Mouse (Mus musculus): ENCODE measurements around the gene Fcer2a. TPM values are rescaled to one million over a fixed set of nuclear protein-coding genes. Genes with fewer than 3 reads are reported as not detected.

Gene Fcer2a
- not detected in 2 replicates for polyA plus RNA-seq (2011; ENCODE audit: insufficient read depth, insufficient read length, low read depth, missing spikeins)

DNA sequence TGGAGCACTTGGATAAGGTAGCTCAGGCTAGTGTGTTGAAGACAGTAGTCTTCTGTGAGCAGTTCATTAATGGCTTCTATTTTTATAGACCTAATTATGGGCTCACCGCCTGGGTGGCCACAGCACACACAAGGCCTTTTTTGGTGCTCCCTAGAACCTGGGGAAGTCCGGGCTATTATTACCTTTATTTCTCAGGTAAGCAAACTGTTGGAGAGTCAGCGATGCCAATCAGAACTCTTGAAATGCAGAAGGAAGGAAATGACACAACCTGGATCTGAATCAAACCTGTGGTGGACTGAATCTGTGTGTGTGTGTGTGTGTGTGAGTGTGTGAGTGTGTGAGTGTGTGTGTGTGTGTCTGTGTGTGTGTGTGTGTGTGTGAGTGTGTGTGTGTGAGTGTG is at the start of gene Fcer2a:
Gene Fcer2a (minus strand): TSS at position 55 of the 400 bp plus-strand sequence.
- Histone ChIP-seq H3K36me3 (ENCODE audit: control insufficient read depth, insufficient read depth, low read length, poor library complexity, severe bottlenecking) (no peaks in the 10 kb centered on the region), H3K4me3 (ENCODE audit: low read depth, low read length) (no peak within 1 kb of the TSS), H3K9ac (ENCODE audit: low read depth, poor library complexity, severe bottlenecking) (no peak within 1 kb of the TSS), H3K27ac (ENCODE audit: insufficient read depth, low read length) (no peak within 1 kb of the TSS), H3K27me3 (ENCODE audit: control insufficient read depth, insufficient read depth, low read length, poor library complexity, severe bottlenecking) (no peaks in the 10 kb centered on the region), H3K9me3 (replicated peaks; ENCODE audit: control insufficient read depth, insufficient read depth, low read length, poor library complexity, severe bottlenecking) (no peaks in the 10 kb centered on the region), H3K4me1 (ENCODE audit: control insufficient read depth, insufficient read depth, low read length) (no peaks in the 10 kb centered on the region)
- no peak for TF ChIP-seq CTCF (IDR thresholded peaks at IDR 0.05; ENCODE audit: low read depth, low read length)
- TF ChIP-seq POLR2A (IDR thresholded peaks at IDR 0.05; ENCODE audit: insufficient read depth, low read length) = no peak

GRCm38 (mm10) chr8:3736947-3737346 is 43.0 kb upstream of the Fcer2a start:
- no peaks in the 10 kb centered on the region for H3K27me3 ChIP-seq (ENCODE audit: control insufficient read depth, insufficient read depth, low read length, poor library complexity, severe bottlenecking)
- H3K4me3 ChIP-seq (ENCODE audit: low read depth, low read length) = no peak overlapping the region
- no peak for TF ChIP-seq POLR2A (IDR thresholded peaks at IDR 0.05; ENCODE audit: insufficient read depth, low read length)
- no peak overlapping the region for H3K27ac ChIP-seq (ENCODE audit: insufficient read depth, low read length)
- no peak overlapping the region for H3K9ac ChIP-seq (ENCODE audit: low read depth, poor library complexity, severe bottlenecking)
- no peaks in the 10 kb centered on the region for H3K4me1 ChIP-seq (ENCODE audit: control insufficient read depth, insufficient read depth, low read length)
- no peaks in the 10 kb centered on the region for H3K36me3 ChIP-seq (ENCODE audit: control insufficient read depth, insufficient read depth, low read length, poor library complexity, severe bottlenecking)
- no peaks in the 10 kb centered on the region for H3K9me3 ChIP-seq (replicated peaks; ENCODE audit: control insufficient read depth, insufficient read depth, low read length, poor library complexity, severe bottlenecking)

DNA sequence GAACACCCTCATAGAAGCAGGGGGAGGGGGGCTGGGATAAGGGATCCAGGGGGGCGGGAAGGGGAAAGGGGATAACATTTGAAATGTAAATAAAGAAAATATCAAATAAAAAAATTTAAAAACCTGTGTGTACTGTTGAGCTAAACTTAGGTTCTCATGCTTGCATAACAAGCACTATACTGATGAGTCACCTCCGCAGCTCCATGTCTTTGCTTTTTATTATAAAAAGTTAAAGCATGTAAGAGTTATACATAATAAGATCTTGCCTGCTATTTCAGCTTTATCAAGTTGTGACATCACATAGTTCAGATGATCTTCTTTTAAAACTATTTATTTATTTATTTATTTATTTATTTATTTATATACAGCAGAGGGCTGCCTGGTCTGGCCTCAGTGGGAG is 41.6 kb upstream of the Fcer2a start:
- no peaks in the 10 kb centered on the region for H3K4me1 ChIP-seq (ENCODE audit: control insufficient read depth, insufficient read depth, low read length)
- H3K36me3 ChIP-seq (ENCODE audit: control insufficient read depth, insufficient read depth, low read length, poor library complexity, severe bottlenecking) = no peaks in the 10 kb centered on the region
- H3K4me3 ChIP-seq (ENCODE audit: low read depth, low read length) = no peak overlapping the region
- no peaks in the 10 kb centered on the region for H3K27me3 ChIP-seq (ENCODE audit: control insufficient read depth, insufficient read depth, low read length, poor library complexity, severe bottlenecking)
- H3K27ac ChIP-seq (ENCODE audit: insufficient read depth, low read length) = no peak overlapping the region
- no peaks in the 10 kb centered on the region for H3K9me3 ChIP-seq (replicated peaks; ENCODE audit: control insufficient read depth, insufficient read depth, low read length, poor library complexity, severe bottlenecking)
- H3K9ac ChIP-seq (ENCODE audit: low read depth, poor library complexity, severe bottlenecking) = no peak overlapping the region
- no peak for TF ChIP-seq POLR2A (IDR thresholded peaks at IDR 0.05; ENCODE audit: insufficient read depth, low read length)
- TF ChIP-seq CTCF (IDR thresholded peaks at IDR 0.05; ENCODE audit: low read depth, low read length) = no peak
- no peak for TF ChIP-seq EP300 (IDR thresholded peaks at IDR 0.05; ENCODE audit: insufficient read depth, low read depth, low read length)

GRCm38 (mm10) chr8:3734084-3734483 is 40.1 kb upstream of the Fcer2a start:
- Histone ChIP-seq H3K27me3 (ENCODE audit: control insufficient read depth, insufficient read depth, low read length, poor library complexity, severe bottlenecking) (no peaks in the 10 kb centered on the region), H3K9ac (ENCODE audit: low read depth, poor library complexity, severe bottlenecking) (no peak overlapping the region), H3K27ac (ENCODE audit: insufficient read depth, low read length) (no peak overlapping the region), H3K36me3 (ENCODE audit: control insufficient read depth, insufficient read depth, low read length, poor library complexity, severe bottlenecking) (no peaks in the 10 kb centered on the region), H3K4me3 (ENCODE audit: low read depth, low read length) (no peak overlapping the region), H3K9me3 (replicated peaks; ENCODE audit: control insufficient read depth, insufficient read depth, low read length, poor library complexity, severe bottlenecking) (no peaks in the 10 kb centered on the region), H3K4me1 (ENCODE audit: control insufficient read depth, insufficient read depth, low read length) (no peaks in the 10 kb centered on the region)
- TF ChIP-seq CTCF (IDR thresholded peaks at IDR 0.05; ENCODE audit: low read depth, low read length) = no peak
- TF ChIP-seq POLR2A (IDR thresholded peaks at IDR 0.05; ENCODE audit: insufficient read depth, low read length) = no peak
- TF ChIP-seq EP300 (IDR thresholded peaks at IDR 0.05; ENCODE audit: insufficient read depth, low read depth, low read length) = no peak

DNA sequence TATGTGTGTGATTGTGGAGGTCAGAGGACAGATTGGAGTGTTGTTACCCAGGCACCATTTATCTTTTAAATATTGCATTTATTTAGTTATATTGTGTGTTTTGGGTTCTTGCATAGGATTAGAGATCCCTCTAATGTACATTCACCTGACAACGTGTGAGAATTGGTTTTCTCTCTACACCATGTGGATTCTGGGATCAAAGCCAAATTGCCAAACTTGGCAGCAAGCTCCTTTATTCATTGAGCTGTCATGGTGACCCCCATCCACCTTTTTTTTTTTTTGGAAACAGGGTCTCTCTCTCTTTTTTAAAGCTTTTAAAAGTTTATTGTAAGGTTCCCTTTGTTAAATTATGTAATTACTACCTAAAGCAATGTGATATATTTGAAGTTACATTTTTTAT is 27.1 kb upstream of the Fcer2a start:
- TF ChIP-seq EP300 (IDR thresholded peaks at IDR 0.05; ENCODE audit: insufficient read depth, low read depth, low read length) (no peak), POLR2A (IDR thresholded peaks at IDR 0.05; ENCODE audit: insufficient read depth, low read length) (no peak), CTCF (IDR thresholded peaks at IDR 0.05; ENCODE audit: low read depth, low read length) (no peak)
- no peak overlapping the region for H3K27ac ChIP-seq (ENCODE audit: insufficient read depth, low read length)
- no peaks in the 10 kb centered on the region for H3K27me3 ChIP-seq (ENCODE audit: control insufficient read depth, insufficient read depth, low read length, poor library complexity, severe bottlenecking)
- H3K4me1 ChIP-seq (ENCODE audit: control insufficient read depth, insufficient read depth, low read length) = peaks cover 4% of the 10 kb centered on the region
- H3K36me3 ChIP-seq (ENCODE audit: control insufficient read depth, insufficient read depth, low read length, poor library complexity, severe bottlenecking) = no peaks in the 10 kb centered on the region
- no peak overlapping the region for H3K4me3 ChIP-seq (ENCODE audit: low read depth, low read length)
- no peak overlapping the region for H3K9ac ChIP-seq (ENCODE audit: low read depth, poor library complexity, severe bottlenecking)
- H3K9me3 ChIP-seq (replicated peaks; ENCODE audit: control insufficient read depth, insufficient read depth, low read length, poor library complexity, severe bottlenecking) = no peaks in the 10 kb centered on the region

GRCm38 (mm10) chr8:3720551-3720950 is 26.6 kb upstream of the Fcer2a start, which contains the start of gene Clec4g:
Gene Clec4g, minus strand, starts transcription at chr8:3720651.
- no peak for TF ChIP-seq EP300 (IDR thresholded peaks at IDR 0.05; ENCODE audit: insufficient read depth, low read depth, low read length)
- TF ChIP-seq POLR2A (IDR thresholded peaks at IDR 0.05; ENCODE audit: insufficient read depth, low read length) = no peak
- TF ChIP-seq CTCF (IDR thresholded peaks at IDR 0.05; ENCODE audit: low read depth, low read length) = no peak
- Histone ChIP-seq H3K4me3 (ENCODE audit: low read depth, low read length) (no peak within 1 kb of the TSS), H3K9me3 (replicated peaks; ENCODE audit: control insufficient read depth, insufficient read depth, low read length, poor library complexity, severe bottlenecking) (no peaks in the 10 kb centered on the region), H3K4me1 (ENCODE audit: control insufficient read depth, insufficient read depth, low read length) (peaks cover 4% of the 10 kb centered on the region), H3K27me3 (ENCODE audit: control insufficient read depth, insufficient read depth, low read length, poor library complexity, severe bottlenecking) (no peaks in the 10 kb centered on the region), H3K36me3 (ENCODE audit: control insufficient read depth, insufficient read depth, low read length, poor library complexity, severe bottlenecking) (no peaks in the 10 kb centered on the region), H3K9ac (ENCODE audit: low read depth, poor library complexity, severe bottlenecking) (no peak within 1 kb of the TSS), H3K27ac (ENCODE audit: insufficient read depth, low read length) (no peak within 1 kb of the TSS)
